Mouse (Mus musculus) liver, embryonic 16.5 days (tissue): ENCODE measurements around the gene Kif6. TPM values are rescaled to one million over a fixed set of nuclear protein-coding genes. Genes with fewer than 3 reads are reported as not detected.

Source experiments
- ATAC-seq: fragments of 200-750 bp; cut with Nextera tagmentation; 2 replicates; pipeline ENCODE4 v1.8.0; 2017; ENCODE audit warnings: low read depth, mild to moderate bottlenecking, moderate number of reproducible peaks, moderate library complexity
- H3K27ac ChIP-seq: fragments of 300-500 bp; sonication (generic); 2 replicates; pipeline ENCODE4 v1.5.1; 2014; ENCODE audit warnings: mild to moderate bottlenecking, low read length
- H3K27me3 ChIP-seq: fragments of 300-500 bp; sonication (generic); 2 replicates; pipeline ENCODE4 v1.6.1; 2014; ENCODE audit warnings: low read depth, low read length, mixed read lengths; ENCODE audit not compliant: control insufficient read depth, insufficient read depth
- H3K36me3 ChIP-seq: fragments of 300-500 bp; sonication (generic); 2 replicates; pipeline ENCODE4 v1.6.1; 2014; ENCODE audit warnings: mild to moderate bottlenecking; ENCODE audit not compliant: control insufficient read depth, insufficient read depth
- H3K4me1 ChIP-seq: fragments of 300-500 bp; sonication (generic); 2 replicates; pipeline ENCODE4 v1.6.1; 2014; ENCODE audit warnings: low read depth, low read length, mixed read lengths; ENCODE audit not compliant: control insufficient read depth
- H3K4me2 ChIP-seq: fragments of 300-500 bp; sonication (generic); 2 replicates; pipeline ENCODE4 v1.6.1; 2014; ENCODE audit warnings: low read depth, low read length, mixed read lengths
- H3K4me3 ChIP-seq: fragments of 300-500 bp; sonication (generic); 2 replicates; pipeline ENCODE4 v1.5.1; 2014; ENCODE audit warnings: low read depth, mild to moderate bottlenecking, low read length
- H3K9ac ChIP-seq: fragments of 300-500 bp; sonication (generic); 2 replicates; pipeline ENCODE4 v1.6.1; 2014; ENCODE audit warnings: low read depth, low read length
- H3K9me3 ChIP-seq: fragments of 300-500 bp; sonication (generic); replicated peaks from 2 replicates; pipeline ENCODE4 v1.6.1; 2016; ENCODE audit warnings: low read length; ENCODE audit not compliant: control insufficient read depth
- WGBS: fragments of 180-500 bp; shearing (Covaris S2); extraction: QIAGEN DNeasy Blood & Tissue Kit; methylation state at CpG from one replicate; pipeline ENCODE4 v1.1.7; 2014; ENCODE audit not compliant: insufficient replicate concordance; 5-methylcytosine and 5-hydroxymethylcytosine counted together
- polyA plus RNA-seq: library from polyadenylated mRNA; unstranded; fragments of >200 nt; fragmentation: Nextera tagmentation; extraction: Ambion mirVana; gene quantifications from 2 replicates; pipeline ENCODE4 v1.2.1, GENCODE M21; 2015

Gene Kif6
- polyA plus RNA-seq, 1 experiment from 2014 or later = 0.11 TPM

GRCm38 (mm10) chr17:49624572-49624971 is 9.6 kb downstream of the Kif6 start:
- ATAC-seq = no peak
- Histone ChIP-seq H3K4me3 (no peak overlapping the region), H3K4me1 (no peaks in the 10 kb centered on the region; the same call in 1 of the 2 replicates), H3K9ac (no peak overlapping the region), H3K27ac (no peak overlapping the region), H3K4me2 (no peak overlapping the region), H3K36me3 (no peaks in the 10 kb centered on the region), H3K27me3 (no peaks in the 10 kb centered on the region), H3K9me3 (no peaks in the 10 kb centered on the region)
- 59% methylated on average over 9 of the region's 9 CpGs for WGBS

GRCm38 (mm10) chr17:49627011-49627794 is 12.3 kb downstream of the Kif6 start:
- Histone ChIP-seq H3K4me1 (no peaks in the 10 kb centered on the region; the same call in 1 of the 2 replicates), H3K4me2 (no peak overlapping the region), H3K9ac (no peak overlapping the region), H3K27ac (no peak overlapping the region), H3K4me3 (no peak overlapping the region), H3K36me3 (no peaks in the 10 kb centered on the region), H3K9me3 (no peaks in the 10 kb centered on the region), H3K27me3 (no peaks in the 10 kb centered on the region)
- ATAC-seq = peak; percentile 83
- WGBS = 63% methylated on average over 13 of the region's 13 CpGs

- H3K36me3 ChIP-seq = no peaks in the 10 kb centered on the region
- no peaks in the 10 kb centered on the region for H3K9me3 ChIP-seq
- H3K4me3 ChIP-seq = no peak overlapping the region
- no peak overlapping the region for H3K4me2 ChIP-seq
- H3K4me1 ChIP-seq = no peaks in the 10 kb centered on the region; the same call in 1 of the 2 replicates
- no peak overlapping the region for H3K9ac ChIP-seq
- WGBS = 83% methylated on average over 8 of the region's 8 CpGs
- H3K27me3 ChIP-seq = no peaks in the 10 kb centered on the region
- no peak overlapping the region for H3K27ac ChIP-seq
- no peak for ATAC-seq
These were observed 13.9 kb downstream of the Kif6 start for GRCm38 (mm10) chr17:49628875-49629274.

- Histone ChIP-seq H3K4me1 (no peaks in the 10 kb centered on the region), H3K4me2 (no peak overlapping the region), H3K27me3 (no peaks in the 10 kb centered on the region), H3K9me3 (no peaks in the 10 kb centered on the region), H3K9ac (no peak overlapping the region), H3K27ac (no peak overlapping the region), H3K36me3 (no peaks in the 10 kb centered on the region), H3K4me3 (no peak overlapping the region)
- WGBS = 44% methylated on average over 8 of the region's 8 CpGs
- no peak for ATAC-seq
These were observed 18.1 kb downstream of the Kif6 start for GRCm38 (mm10) chr17:49633041-49633440.

- H3K4me1 ChIP-seq = no peaks in the 10 kb centered on the region
- H3K27ac ChIP-seq = no peak overlapping the region
- H3K36me3 ChIP-seq = no peaks in the 10 kb centered on the region
- no peak overlapping the region for H3K9ac ChIP-seq
- 59% methylated on average over 6 of the region's 6 CpGs for WGBS
- no peak overlapping the region for H3K4me2 ChIP-seq
- ATAC-seq = no peak
- no peaks in the 10 kb centered on the region for H3K9me3 ChIP-seq
- H3K4me3 ChIP-seq = no peak overlapping the region
- no peaks in the 10 kb centered on the region for H3K27me3 ChIP-seq
These were observed 27.0 kb downstream of the Kif6 start for GRCm38 (mm10) chr17:49641903-49642302.

- WGBS = 70% methylated on average over 8 of the region's 8 CpGs
- H3K4me3 ChIP-seq = no peak overlapping the region
- no peak overlapping the region for H3K27ac ChIP-seq
- H3K9me3 ChIP-seq = no peaks in the 10 kb centered on the region
- no peaks in the 10 kb centered on the region for H3K4me1 ChIP-seq
- no peaks in the 10 kb centered on the region for H3K36me3 ChIP-seq
- no peak for ATAC-seq
- no peak overlapping the region for H3K4me2 ChIP-seq
- H3K27me3 ChIP-seq = no peaks in the 10 kb centered on the region
- no peak overlapping the region for H3K9ac ChIP-seq
These were observed 27.4 kb downstream of the Kif6 start for GRCm38 (mm10) chr17:49642336-49642735.

GRCm38 (mm10) chr17:49642889-49643490 is 28.1 kb downstream of the Kif6 start:
- 71% methylated on average over 11 of the region's 11 CpGs for WGBS
- H3K9me3 ChIP-seq = no peaks in the 10 kb centered on the region
- H3K4me2 ChIP-seq = no peak overlapping the region

GRCm38 (mm10) chr17:49646267-49646666 is 31.3 kb downstream of the Kif6 start:
- no peaks in the 10 kb centered on the region for H3K27me3 ChIP-seq
- WGBS = 64% methylated on average over 5 of the region's 5 CpGs
- no peak for ATAC-seq
- no peak overlapping the region for H3K27ac ChIP-seq
- no peaks in the 10 kb centered on the region for H3K36me3 ChIP-seq
- no peak overlapping the region for H3K4me3 ChIP-seq
- no peaks in the 10 kb centered on the region; the same call in 1 of the 2 replicates for H3K9me3 ChIP-seq
- H3K4me2 ChIP-seq = no peak overlapping the region
- H3K4me1 ChIP-seq = no peaks in the 10 kb centered on the region
- no peak overlapping the region for H3K9ac ChIP-seq

More at GRCm38 (mm10) chr17:49642889-49643490, 28.1 kb downstream of the Kif6 start:
- H3K9ac ChIP-seq = no peak overlapping the region
- ATAC-seq = no peak
- no peaks in the 10 kb centered on the region for H3K36me3 ChIP-seq
- no peak overlapping the region for H3K27ac ChIP-seq
- no peak overlapping the region for H3K4me3 ChIP-seq
- no peaks in the 10 kb centered on the region for H3K4me1 ChIP-seq
- no peaks in the 10 kb centered on the region for H3K27me3 ChIP-seq

GRCm38 (mm10) chr17:49648970-49649369 is 34.0 kb downstream of the Kif6 start:
- ATAC-seq = no peak
- H3K4me2 ChIP-seq = no peak overlapping the region
- no peaks in the 10 kb centered on the region for H3K4me1 ChIP-seq
- no peak overlapping the region for H3K4me3 ChIP-seq
- no peak overlapping the region for H3K27ac ChIP-seq
- no peaks in the 10 kb centered on the region for H3K27me3 ChIP-seq
- WGBS = 46% methylated on average over 2 of the region's 2 CpGs
- H3K9me3 ChIP-seq = no peaks in the 10 kb centered on the region; the same call in 1 of the 2 replicates
- no peak overlapping the region for H3K9ac ChIP-seq
- H3K36me3 ChIP-seq = no peaks in the 10 kb centered on the region
